Mouse (Mus musculus): Measurements from ENCODE around the gene Yy2. TPM values are rescaled to one million over a fixed set of nuclear protein-coding genes. Genes with fewer than 3 reads are reported as not detected.

Yy2 gene
- total and polyA plus RNA-seq, 3 experiments, result 2.0 TPM; not detected in 2

DNA sequence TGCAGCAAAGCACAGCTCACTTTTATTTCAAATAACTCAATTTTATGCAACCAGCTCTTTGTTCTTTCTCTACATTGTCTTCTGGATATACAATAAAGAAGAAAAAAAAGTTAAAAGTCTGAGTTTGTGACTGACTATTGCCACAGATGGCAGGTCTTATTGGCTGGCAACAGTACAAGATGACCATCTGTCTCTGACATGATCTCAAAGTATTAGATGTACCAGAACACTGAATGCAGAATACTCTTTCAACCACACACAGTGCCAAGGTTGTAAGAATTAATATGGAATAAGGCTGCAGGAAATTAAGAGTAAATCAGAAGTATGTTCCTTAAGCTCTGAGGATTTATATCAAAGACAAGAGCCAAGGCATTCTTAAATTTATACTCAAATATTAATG is 17.6 kb upstream of the Yy2 start:
- H3K27ac ChIP-seq (ENCODE audit: control insufficient read depth, low read depth, low read length), result no peak overlapping the region
- H3K9me3 ChIP-seq (replicated peaks; ENCODE audit: insufficient read depth, low read length), result no peaks in the 10 kb centered on the region
- peaks cover 1 to 2% of the 10 kb centered on the region in 2 experiments; a peak in 2 of 4 replicates for H3K36me3 ChIP-seq (ENCODE audit: control insufficient read depth in 1 of 2, insufficient read depth in 2 of 2, low read length in 2 of 2)
- H3K9ac ChIP-seq (ENCODE audit: control insufficient read depth, low read depth, low read length, poor library complexity, severe bottlenecking), result no peak overlapping the region
- no peaks in the 10 kb centered on the region for H3K27me3 ChIP-seq (ENCODE audit: control insufficient read depth in 1 of 2, insufficient read depth in 2 of 2, low read length in 2 of 2)
- no peaks in the 10 kb centered on the region for H3K79me2 ChIP-seq (ENCODE audit: control insufficient read depth, insufficient read depth, low read length, poor library complexity)
- DNase-seq (ENCODE audit: low read depth, low spot score), result no peak
- no peaks in the 10 kb centered on the region for H3K4me1 ChIP-seq (ENCODE audit: control insufficient read depth in 1 of 2, insufficient read depth in 2 of 2, low read length in 2 of 2)
- H3K4me3 ChIP-seq (ENCODE audit: control insufficient read depth in 1 of 2, insufficient read depth in 1 of 2, low read depth in 2 of 2, low read length in 2 of 2), result no peak overlapping the region
- no peak for TF ChIP-seq MAX (IDR thresholded peaks at IDR 0.05; ENCODE audit: low read length)
- no peak for TF ChIP-seq MAFK (IDR thresholded peaks at IDR 0.05; ENCODE audit: borderline replicate concordance, low read depth, low read length)
- TF ChIP-seq CTCF (IDR thresholded peaks at IDR 0.05 in 2 of 3, conservative IDR thresholded peaks at IDR 0.05 in 1 of 3; ENCODE audit: control insufficient read depth in 1 of 3, insufficient read depth in 1 of 3, low read depth in 2 of 3, low read length in 3 of 3, poor library complexity in 1 of 3, severe bottlenecking in 1 of 3), result no peak
- no peak for TF ChIP-seq MXI1 (IDR thresholded peaks at IDR 0.05; ENCODE audit: low read depth, low read length)
- TF ChIP-seq JUND (IDR thresholded peaks at IDR 0.05; ENCODE audit: low read depth, low read length), result no peak
- no peak for TF ChIP-seq TCF12 (IDR thresholded peaks at IDR 0.05; ENCODE audit: low read depth, low read length)
- no peak for TF ChIP-seq ZC3H11A (IDR thresholded peaks at IDR 0.05; ENCODE audit: low read depth, low read length)
- TF ChIP-seq CHD2 (IDR thresholded peaks at IDR 0.05; ENCODE audit: low read length), result no peak
- no peak for TF ChIP-seq MEF2A (IDR thresholded peaks at IDR 0.05; ENCODE audit: extremely low read depth, insufficient replicate concordance, low read depth, low read length, poor library complexity, severe bottlenecking)
- TF ChIP-seq SIN3A (IDR thresholded peaks at IDR 0.05; ENCODE audit: low read length), result no peak
- TF ChIP-seq KAT2A (conservative IDR thresholded peaks at IDR 0.05; ENCODE audit: low read depth, low read length), result no peak
- no peak for TF ChIP-seq HCFC1 (IDR thresholded peaks at IDR 0.05; ENCODE audit: low read depth, low read length)
- TF ChIP-seq TBP (IDR thresholded peaks at IDR 0.05; ENCODE audit: low read depth, low read length), result no peak
- TF ChIP-seq UBTF (IDR thresholded peaks at IDR 0.05; ENCODE audit: borderline replicate concordance, insufficient read depth, low read depth, low read length), result no peak
- TF ChIP-seq CHD1 (IDR thresholded peaks at IDR 0.05; ENCODE audit: low read depth, low read length), result no peak
- TF ChIP-seq GABPA (IDR thresholded peaks at IDR 0.05; ENCODE audit: low read depth, low read length), result no peak

- Histone ChIP-seq H3K4me3 (ENCODE audit: control insufficient read depth in 1 of 2, insufficient read depth in 1 of 2, low read depth in 2 of 2, low read length in 2 of 2) (no peak overlapping the region), H3K27me3 (ENCODE audit: control insufficient read depth in 1 of 2, insufficient read depth in 2 of 2, low read length in 2 of 2) (no peaks in the 10 kb centered on the region), H3K79me2 (ENCODE audit: control insufficient read depth, insufficient read depth, low read length, poor library complexity) (no peaks in the 10 kb centered on the region), H3K36me3 (ENCODE audit: control insufficient read depth in 1 of 2, insufficient read depth in 2 of 2, low read length in 2 of 2) (peaks cover 0 to 11% of the 10 kb centered on the region in 2 experiments; a peak in 2 of 4 replicates), H3K4me1 (ENCODE audit: control insufficient read depth in 1 of 2, insufficient read depth in 2 of 2, low read length in 2 of 2) (peaks cover 0 to 6% of the 10 kb centered on the region in 2 experiments; a peak in 2 of 4 replicates), H3K9ac (ENCODE audit: control insufficient read depth, low read depth, low read length, poor library complexity, severe bottlenecking) (no peak overlapping the region), H3K27ac (ENCODE audit: control insufficient read depth, low read depth, low read length) (no peak overlapping the region), H3K9me3 (replicated peaks; ENCODE audit: insufficient read depth, low read length) (no peaks in the 10 kb centered on the region)
- DNase-seq (ENCODE audit: low read depth, low spot score), result no peak
- no peak for TF ChIP-seq TBP (IDR thresholded peaks at IDR 0.05; ENCODE audit: low read depth, low read length)
- no peak for TF ChIP-seq USF2 (IDR thresholded peaks at IDR 0.05; ENCODE audit: borderline replicate concordance in 1 of 2, insufficient read depth in 1 of 2, low read depth in 1 of 2, low read length in 2 of 2)
- TF ChIP-seq CTCF (IDR thresholded peaks at IDR 0.05 in 2 of 3, conservative IDR thresholded peaks at IDR 0.05 in 1 of 3; ENCODE audit: control insufficient read depth in 1 of 3, insufficient read depth in 1 of 3, low read depth in 2 of 3, low read length in 3 of 3, poor library complexity in 1 of 3, severe bottlenecking in 1 of 3), result no peak
- no peak for TF ChIP-seq CHD1 (IDR thresholded peaks at IDR 0.05; ENCODE audit: low read depth, low read length)
- TF ChIP-seq KAT2A (conservative IDR thresholded peaks at IDR 0.05; ENCODE audit: low read depth, low read length), result no peak
- TF ChIP-seq RAD21 (IDR thresholded peaks at IDR 0.05; ENCODE audit: low read depth, low read length), result no peak
- no peak for TF ChIP-seq NRF1 (IDR thresholded peaks at IDR 0.05; ENCODE audit: insufficient read depth, low read depth, low read length, poor library complexity, severe bottlenecking)
- no peak for TF ChIP-seq MAZ (IDR thresholded peaks at IDR 0.05; ENCODE audit: low read depth, low read length)
- TF ChIP-seq SMC3 (IDR thresholded peaks at IDR 0.05; ENCODE audit: low read depth, low read length), result no peak
- TF ChIP-seq SIN3A (IDR thresholded peaks at IDR 0.05; ENCODE audit: low read length), result no peak
- no peak for TF ChIP-seq USF1 (IDR thresholded peaks at IDR 0.05; ENCODE audit: low read depth, low read length)
- TF ChIP-seq NELFE (IDR thresholded peaks at IDR 0.05; ENCODE audit: low read depth, low read length), result no peak
- no peak for TF ChIP-seq ZC3H11A (IDR thresholded peaks at IDR 0.05; ENCODE audit: low read depth, low read length)
- TF ChIP-seq ETS1 (IDR thresholded peaks at IDR 0.05; ENCODE audit: low read depth, low read length), result no peak
Measured at GRCm38 (mm10) chrX:157579108-157579614, 10.4 kb upstream of the Yy2 start.

Data from MEL (cell line).